Mouse (Mus musculus): ENCODE measurements at regions not wholly inside any gene's neighbourhood (a gene's known extent, or its start where the extent isn't known, plus 50 kb on each side); places are given as distances from the start of the nearest gene placed in this dataset.

- no peak for TF ChIP-seq CTCF (IDR thresholded peaks at IDR 0.05; ENCODE audit: borderline replicate concordance, insufficient read depth, low read depth, low read length)
- TF ChIP-seq POLR2A (IDR thresholded peaks at IDR 0.05; ENCODE audit: borderline replicate concordance, insufficient read depth, low read length) = no peak
These were observed 69.7 kb upstream of the Zmiz1 start for GRCm38 (mm10) chr14:25389314-25389713.

All from cerebellum, adult 2 months (tissue).